Mouse (Mus musculus): ENCODE results near the gene 4930563M21Rik. TPM values are rescaled to one million over a fixed set of nuclear protein-coding genes. Genes with fewer than 3 reads are reported as not detected.
A peak's percentile ranks its signal among the peaks of the same experiment; 100 is the strongest.

The 4930563M21Rik gene
- polyA plus RNA-seq, 1 experiment: not detected

GRCm38 (mm10) chr9:55937224-55937663 lies 73.1 kb downstream of the 4930563M21Rik start:
- Histone ChIP-seq H3K79me2 (ENCODE audit: control insufficient read depth, insufficient read depth) (no peaks in the 10 kb centered on the region), H3K36me3 (ENCODE audit: control insufficient read depth, insufficient read depth) (no peaks in the 10 kb centered on the region), H3K4me3 (peak overlapping the region; percentile 51), H3ac (ENCODE audit: control insufficient read depth, insufficient read length) (peak overlapping the region; percentile 54), H3K4me2 (ENCODE audit: low read depth) (peak overlapping the region; percentile 66), H3K27me3 (ENCODE audit: control insufficient read depth, insufficient read depth, insufficient read length) (no peaks in the 10 kb centered on the region)
- no peak for TF ChIP-seq POLR2AphosphoS2 (IDR thresholded peaks at IDR 0.05; ENCODE audit: insufficient read length, low read depth)
- TF ChIP-seq SRF (IDR thresholded peaks at IDR 0.05; ENCODE audit: control insufficient read depth, insufficient read length, low read depth): no peak
- no peak for TF ChIP-seq REST (IDR thresholded peaks at IDR 0.05; ENCODE audit: insufficient read depth, insufficient read length)
- no peak for TF ChIP-seq TCF12 (IDR thresholded peaks at IDR 0.05; ENCODE audit: insufficient read depth, poor library complexity, severe bottlenecking)
- TF ChIP-seq MAX (IDR thresholded peaks at IDR 0.05; ENCODE audit: low read depth): no peak
- no peak for TF ChIP-seq MYOD1 (IDR thresholded peaks at IDR 0.05; ENCODE audit: control insufficient read depth in 1 of 3, insufficient read length in 2 of 3, low read depth in 2 of 3)
- no peak for TF ChIP-seq USF1 (IDR thresholded peaks at IDR 0.05; ENCODE audit: low read depth)
- TF ChIP-seq CEBPB (IDR thresholded peaks at IDR 0.05; ENCODE audit: insufficient read depth, poor library complexity, severe bottlenecking): no peak
- TF ChIP-seq POLR2A (IDR thresholded peaks at IDR 0.05; ENCODE audit: insufficient read length, low read depth): no peak
- no peak for TF ChIP-seq TCF3 (IDR thresholded peaks at IDR 0.05; ENCODE audit: insufficient read length, low read depth)
- no peak for TF ChIP-seq E2F4 (IDR thresholded peaks at IDR 0.05; ENCODE audit: insufficient read depth)
- no peak for TF ChIP-seq MYOG (IDR thresholded peaks at IDR 0.05; ENCODE audit: control insufficient read depth in 1 of 3, insufficient read depth in 1 of 3, insufficient read length in 2 of 3, low read depth in 2 of 3)

GRCm38 (mm10) chr9:55932482-55932881 lies 77.9 kb downstream of the 4930563M21Rik start:
- no peaks in the 10 kb centered on the region for H3K27me3 ChIP-seq (ENCODE audit: control insufficient read depth, insufficient read depth, insufficient read length)
- H3K79me2 ChIP-seq (ENCODE audit: control insufficient read depth, insufficient read depth): no peaks in the 10 kb centered on the region
- H3ac ChIP-seq (ENCODE audit: control insufficient read depth, insufficient read length): no peak overlapping the region
- H3K36me3 ChIP-seq (ENCODE audit: control insufficient read depth, insufficient read depth): no peaks in the 10 kb centered on the region
- no peak for TF ChIP-seq E2F4 (IDR thresholded peaks at IDR 0.05; ENCODE audit: insufficient read depth)
- TF ChIP-seq POLR2AphosphoS2 (IDR thresholded peaks at IDR 0.05; ENCODE audit: insufficient read length, low read depth): no peak
- no peak for TF ChIP-seq MYOD1 (IDR thresholded peaks at IDR 0.05; ENCODE audit: control insufficient read depth in 1 of 3, insufficient read length in 2 of 3, low read depth in 2 of 3)
- no peak for TF ChIP-seq CEBPB (IDR thresholded peaks at IDR 0.05; ENCODE audit: insufficient read depth, poor library complexity, severe bottlenecking)
- no peak for TF ChIP-seq MYOG (IDR thresholded peaks at IDR 0.05; ENCODE audit: control insufficient read depth in 1 of 3, insufficient read depth in 1 of 3, insufficient read length in 2 of 3, low read depth in 2 of 3)
- no peak for TF ChIP-seq REST (IDR thresholded peaks at IDR 0.05; ENCODE audit: insufficient read depth, insufficient read length)
- no peak for TF ChIP-seq MAX (IDR thresholded peaks at IDR 0.05; ENCODE audit: low read depth)
- TF ChIP-seq USF1 (IDR thresholded peaks at IDR 0.05; ENCODE audit: low read depth): no peak
- TF ChIP-seq POLR2A (IDR thresholded peaks at IDR 0.05; ENCODE audit: insufficient read length, low read depth): no peak
- TF ChIP-seq SRF (IDR thresholded peaks at IDR 0.05; ENCODE audit: control insufficient read depth, insufficient read length, low read depth): no peak
- TF ChIP-seq TCF12 (IDR thresholded peaks at IDR 0.05; ENCODE audit: insufficient read depth, poor library complexity, severe bottlenecking): no peak
- no peak overlapping the region for H3K4me3 ChIP-seq
- no peak overlapping the region for H3K4me2 ChIP-seq (ENCODE audit: low read depth)

- H3K79me2 ChIP-seq (ENCODE audit: control insufficient read depth, insufficient read depth): no peaks in the 10 kb centered on the region
- no peaks in the 10 kb centered on the region for H3K27me3 ChIP-seq (ENCODE audit: control insufficient read depth, insufficient read depth, insufficient read length)
- TF ChIP-seq USF1 (IDR thresholded peaks at IDR 0.05; ENCODE audit: low read depth) (no peak), REST (IDR thresholded peaks at IDR 0.05; ENCODE audit: insufficient read depth, insufficient read length) (no peak), E2F4 (IDR thresholded peaks at IDR 0.05; ENCODE audit: insufficient read depth) (no peak), MAX (IDR thresholded peaks at IDR 0.05; ENCODE audit: low read depth) (no peak), CEBPB (IDR thresholded peaks at IDR 0.05; ENCODE audit: insufficient read depth, poor library complexity, severe bottlenecking) (no peak), MYOG (IDR thresholded peaks at IDR 0.05; ENCODE audit: control insufficient read depth in 1 of 3, insufficient read depth in 1 of 3, insufficient read length in 2 of 3, low read depth in 2 of 3) (no peak), POLR2AphosphoS2 (IDR thresholded peaks at IDR 0.05; ENCODE audit: insufficient read length, low read depth) (no peak), TCF3 (IDR thresholded peaks at IDR 0.05; ENCODE audit: insufficient read length, low read depth) (no peak)
- H3K36me3 ChIP-seq (ENCODE audit: control insufficient read depth, insufficient read depth): no peaks in the 10 kb centered on the region
- no peak overlapping the region for H3ac ChIP-seq (ENCODE audit: control insufficient read depth, insufficient read length)
- H3K4me2 ChIP-seq (ENCODE audit: low read depth): no peak overlapping the region
- no peak overlapping the region for H3K4me3 ChIP-seq
These were observed 91.8 kb downstream of the 4930563M21Rik start for GRCm38 (mm10) chr9:55918579-55918978.

- no peaks in the 10 kb centered on the region for H3K27me3 ChIP-seq (ENCODE audit: control insufficient read depth, insufficient read depth, insufficient read length)
- no peak overlapping the region for H3ac ChIP-seq (ENCODE audit: control insufficient read depth, insufficient read length)
- H3K36me3 ChIP-seq (ENCODE audit: control insufficient read depth, insufficient read depth): no peaks in the 10 kb centered on the region
- no peaks in the 10 kb centered on the region for H3K79me2 ChIP-seq (ENCODE audit: control insufficient read depth, insufficient read depth)
- H3K4me3 ChIP-seq: no peak overlapping the region
- H3K4me2 ChIP-seq (ENCODE audit: low read depth): no peak overlapping the region
- TF ChIP-seq MAX (IDR thresholded peaks at IDR 0.05; ENCODE audit: low read depth) (no peak), TCF3 (IDR thresholded peaks at IDR 0.05; ENCODE audit: insufficient read length, low read depth) (no peak), USF1 (IDR thresholded peaks at IDR 0.05; ENCODE audit: low read depth) (no peak), POLR2AphosphoS2 (IDR thresholded peaks at IDR 0.05; ENCODE audit: insufficient read length, low read depth) (no peak), E2F4 (IDR thresholded peaks at IDR 0.05; ENCODE audit: insufficient read depth) (no peak)
These were observed 93.6 kb downstream of the 4930563M21Rik start for GRCm38 (mm10) chr9:55916751-55917150.

Other genes starting within 250 kb of the 4930563M21Rik start
- gene Scaper, start 72.4 kb downstream of the 4930563M21Rik start, polyA plus RNA-seq (2012; fragmentation: generic; extraction: Trizol): 1.5 TPM
- 36.8 TPM for gene Rcn2, start 31.3 kb upstream of the 4930563M21Rik start, polyA plus RNA-seq (2012; fragmentation: generic; extraction: Trizol)
- 18.9 TPM for gene Pstpip1, start 79.4 kb upstream of the 4930563M21Rik start, polyA plus RNA-seq (2012; fragmentation: generic; extraction: Trizol)
- 135 TPM for gene Tspan3, start 154.9 kb upstream of the 4930563M21Rik start, polyA plus RNA-seq (2012; fragmentation: generic; extraction: Trizol)

Measured in myocyte (in vitro differentiated cells).